ENCODE assay signal across 14 mouse cellular contexts in the genomic region with DNA sequence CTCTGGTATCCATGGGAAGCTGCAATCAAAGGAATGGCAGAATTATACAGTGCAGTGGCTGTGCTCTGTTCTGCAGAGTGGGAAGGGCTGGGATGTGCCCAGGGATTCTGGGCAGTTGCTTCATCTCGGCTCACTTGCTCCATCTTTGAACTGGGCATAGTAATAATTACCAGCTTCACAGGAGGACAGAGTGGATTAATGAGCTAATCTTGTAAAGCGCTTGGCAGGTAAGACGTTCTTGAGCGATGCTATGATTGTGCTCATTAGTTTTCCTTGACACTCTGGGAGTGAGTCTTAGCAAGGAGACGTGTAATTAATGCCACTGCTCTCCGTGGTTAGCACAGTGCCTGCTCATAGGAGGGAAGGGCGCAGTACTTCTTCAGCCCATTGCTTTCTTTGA. TPM values are rescaled to one million over a fixed set of nuclear protein-coding genes. Genes with fewer than 3 reads are reported as not detected.
DNase-seq lines count a peak whose midpoint lies in the region; ATAC-seq lines count a peak whose summit lies in the region.
"Had no signal": no experiment of that assay in that cellular context is flagged by ENCODE, and none has a peak within 500 bp of the region (broad histone marks: within the 10 kb centered on the region; RNA-seq: fewer than 3 reads in every experiment).

No protein-coding gene starts in this region.

- H3K4me1 ChIP-seq in forebrain, embryonic 14.5 days (ENCODE audit: control insufficient read depth, insufficient read depth, low read length), result 0 out of 2 replicates have a peak, but pooled peaks cover 2% of the 10 kb centered on the region
- H3K4me1 ChIP-seq in midbrain, embryonic 14.5 days (ENCODE audit: control insufficient read depth, insufficient read depth, low read length), result peaks cover 8% of the 10 kb centered on the region; the same call in 1 of the 2 replicates
- H3K4me1 ChIP-seq: embryonic facial prominence, embryonic 12.5 days; heart, embryonic 13.5 days had no signal

- H3K27ac ChIP-seq in forebrain, embryonic 14.5 days (ENCODE audit: low read depth, low read length), result no peak overlapping the region; the same call in 1 of the 2 replicates
- H3K27ac ChIP-seq in midbrain, embryonic 14.5 days (replicated peaks; ENCODE audit: low read depth, low read length), result peak overlapping the region; percentile 17; the same call in 1 of the 2 replicates
- H3K27ac ChIP-seq: embryonic facial prominence, embryonic 12.5 days; heart, embryonic 13.5 days had no signal

- H3K36me3 ChIP-seq in forebrain, embryonic 14.5 days (ENCODE audit: control insufficient read depth, insufficient read depth, low read length), result no peaks in the 10 kb centered on the region
- H3K36me3 ChIP-seq in midbrain, embryonic 14.5 days (ENCODE audit: control insufficient read depth, insufficient read depth, low read length), result no peaks in the 10 kb centered on the region
- H3K36me3 ChIP-seq: embryonic facial prominence, embryonic 12.5 days; G1E; heart, embryonic 13.5 days had no signal

- ATAC-seq in forebrain, embryonic 14.5 days, result peak; percentile 88
- ATAC-seq in midbrain, embryonic 14.5 days (ENCODE audit: low FRiP score, low TSS enrichment), result peak; percentile 68
- ATAC-seq in erythroblast, adult 5-6 weeks (replicated peaks; ENCODE audit: low FRiP score, poor library complexity, severe bottlenecking), result no peak

- H3K9ac ChIP-seq in forebrain, embryonic 14.5 days (ENCODE audit: low read length), result no peak overlapping the region
- no peak overlapping the region for H3K9ac ChIP-seq in midbrain, embryonic 14.5 days (replicated peaks; ENCODE audit: low read length)
- H3K9ac ChIP-seq: embryonic facial prominence, embryonic 12.5 days; heart, embryonic 13.5 days; lung, embryonic 14.5 days had no signal

- WGBS in forebrain, embryonic 14.5 days, result 19% methylated on average over 7 of the region's 7 CpGs
- 48% methylated on average over 7 of the region's 7 CpGs for WGBS in midbrain, embryonic 14.5 days

- H3K4me2 ChIP-seq in forebrain, embryonic 14.5 days (ENCODE audit: low read length), result no peak overlapping the region
- H3K4me2 ChIP-seq in midbrain, embryonic 14.5 days (ENCODE audit: low read length), result no peak overlapping the region
- H3K4me2 ChIP-seq: embryonic facial prominence, embryonic 12.5 days; heart, embryonic 13.5 days; lung, embryonic 14.5 days had no signal

- no peak overlapping the region for H3K4me3 ChIP-seq in forebrain, embryonic 14.5 days (ENCODE audit: low read depth, low read length)
- no peak overlapping the region for H3K4me3 ChIP-seq in midbrain, embryonic 14.5 days (replicated peaks; ENCODE audit: low read depth, low read length)
- H3K4me3 ChIP-seq: embryonic facial prominence, embryonic 12.5 days; heart, embryonic 13.5 days had no signal

- no peaks in the 10 kb centered on the region for H3K9me3 ChIP-seq in forebrain, embryonic 14.5 days (replicated peaks; ENCODE audit: control insufficient read depth, low read length)
- H3K9me3 ChIP-seq in midbrain, embryonic 14.5 days (ENCODE audit: control insufficient read depth, low read length), result no peaks in the 10 kb centered on the region
- H3K9me3 ChIP-seq: embryonic facial prominence, embryonic 12.5 days; G1E; heart, embryonic 13.5 days had no signal

- peak; percentile 11 for DNase-seq in kidney, adult 9 months
- no peak for DNase-seq in kidney, adult 8-10 months
- peak; percentile 64 for DNase-seq in brain, adult 2 months (ENCODE audit: low read depth, low spot score)
- DNase-seq in forebrain, embryonic 14.5 days (ENCODE audit: low spot score), result peak; percentile 77
- peak; percentile 67 for DNase-seq in midbrain, embryonic 14.5 days
- no peak for DNase-seq in spleen, postnatal 10 days (ENCODE audit: low spot score in 2 of 2)
- DNase-seq: cerebellum, adult 11 months; cerebellum, postnatal 36 days; gastrocnemius, postnatal 36 days; lung, embryonic 14.5 days had no signal

- no peaks in the 10 kb centered on the region for H3K27me3 ChIP-seq in forebrain, embryonic 14.5 days (replicated peaks; ENCODE audit: control insufficient read depth, insufficient read depth, low read length)
- H3K27me3 ChIP-seq in midbrain, embryonic 14.5 days (ENCODE audit: control insufficient read depth, insufficient read depth, low read length), result no peaks in the 10 kb centered on the region
- H3K27me3 ChIP-seq: embryonic facial prominence, embryonic 12.5 days; heart, embryonic 13.5 days had no signal

RNA-seq across cellular contexts. Expression of a gene that starts 54.3 kb away (rescaled TPM):
- polyA plus RNA-seq in forebrain, embryonic 14.5 days (2014; fragmentation: Nextera tagmentation; extraction: Ambion mirVana), result 36.9 and 51.7 TPM in 2 replicates
- 54.1 and 68.4 TPM in 2 replicates for polyA plus RNA-seq in midbrain, embryonic 14.5 days (2014; fragmentation: Nextera tagmentation; extraction: Ambion mirVana)
- 194 and 233 TPM in 2 replicates for total RNA-seq in erythroblast, adult 5-6 weeks (2015; ENCODE audit: low replicate concordance)
- 301 and 477 TPM in 2 replicates for total RNA-seq in erythroblast, adult 5-6 weeks (2017; ENCODE audit: low replicate concordance)

Comparison
In these comparisons a context has a peak if more than half of its experiments do, and no peak if none do; other contexts are left out.
1. DNase-seq: peak in kidney, adult 9 months (single experiment), brain, adult 2 months (single experiment), forebrain, embryonic 14.5 days (single experiment) and midbrain, embryonic 14.5 days (single experiment); none in kidney, adult 8-10 months (0 of 2) and spleen, postnatal 10 days (0 of 2).